Comparison of ENCODE assay signal across 23 mouse cellular contexts in the genomic region with DNA sequence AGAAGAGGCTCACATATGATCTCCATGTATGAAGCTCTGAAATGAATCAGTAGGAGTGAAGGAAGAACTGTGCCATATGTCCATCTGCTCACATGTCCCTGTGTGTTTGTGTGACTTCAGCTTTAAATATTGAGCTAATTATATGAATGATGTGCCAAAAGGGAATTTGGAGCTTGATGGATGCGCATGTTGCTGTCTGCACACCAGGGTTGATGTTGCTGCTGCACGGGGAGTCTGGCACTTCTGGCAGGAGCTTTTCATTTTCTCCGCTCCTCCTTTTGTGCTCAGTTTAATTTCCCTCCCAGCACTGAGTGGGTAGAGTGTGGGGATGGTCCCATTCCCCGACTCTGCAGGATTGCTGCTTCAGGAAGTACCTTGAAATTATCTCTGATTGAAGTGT.
DNase-seq lines count a peak whose midpoint lies in the region; ATAC-seq and TF ChIP-seq lines count a peak whose summit lies in the region.
"Had no signal": no experiment of that assay in that cellular context is flagged by ENCODE, and none has a peak within 500 bp of the region (broad histone marks: within the 10 kb centered on the region; RNA-seq: fewer than 3 reads in every experiment).

No protein-coding gene starts in this region.

- no peak overlapping the region for H3K27ac ChIP-seq in neural tube, embryonic 13.5 days (replicated peaks)
- H3K27ac ChIP-seq in neural tube, embryonic 15.5 days (replicated peaks) = no peak overlapping the region
- H3K27ac ChIP-seq in hindbrain, embryonic 15.5 days (replicated peaks) = no peak overlapping the region
- H3K27ac ChIP-seq in midbrain, postnatal 0 days (ENCODE audit: low read depth, low read length) = no peak overlapping the region
- H3K27ac ChIP-seq in stomach, postnatal 0 days (replicated peaks) = no peak overlapping the region
- H3K27ac ChIP-seq: embryonic facial prominence, embryonic 10.5 days; heart, adult 2 months; intestine, embryonic 15.5 days; liver, embryonic 15.5 days; macrophage; midbrain, embryonic 12.5 days had no signal

- no peaks in the 10 kb centered on the region for H3K36me3 ChIP-seq in neural tube, embryonic 13.5 days
- H3K36me3 ChIP-seq in neural tube, embryonic 15.5 days = no peaks in the 10 kb centered on the region
- H3K36me3 ChIP-seq in hindbrain, embryonic 15.5 days = no peaks in the 10 kb centered on the region
- H3K36me3 ChIP-seq in midbrain, postnatal 0 days (ENCODE audit: insufficient read depth, low read length) = no peaks in the 10 kb centered on the region
- H3K36me3 ChIP-seq in stomach, postnatal 0 days (ENCODE audit: control insufficient read depth, insufficient read depth, low read length) = no peaks in the 10 kb centered on the region
- H3K36me3 ChIP-seq: embryonic facial prominence, embryonic 10.5 days; intestine, embryonic 15.5 days; liver, embryonic 15.5 days; midbrain, embryonic 12.5 days had no signal

- no peak overlapping the region for H3K4me2 ChIP-seq in neural tube, embryonic 13.5 days
- H3K4me2 ChIP-seq in neural tube, embryonic 15.5 days = no peak overlapping the region
- H3K4me2 ChIP-seq in hindbrain, embryonic 15.5 days = no peak overlapping the region
- no peak overlapping the region for H3K4me2 ChIP-seq in midbrain, postnatal 0 days (ENCODE audit: low read depth, low read length, poor library complexity, severe bottlenecking)
- no peak overlapping the region for H3K4me2 ChIP-seq in stomach, postnatal 0 days (replicated peaks; ENCODE audit: low read depth)
- H3K4me2 ChIP-seq: intestine, embryonic 15.5 days; liver, embryonic 15.5 days; midbrain, embryonic 12.5 days had no signal

- no peak overlapping the region for H3K9ac ChIP-seq in neural tube, embryonic 13.5 days
- H3K9ac ChIP-seq in neural tube, embryonic 15.5 days (replicated peaks) = no peak overlapping the region
- H3K9ac ChIP-seq in hindbrain, embryonic 15.5 days = no peak overlapping the region
- no peak overlapping the region for H3K9ac ChIP-seq in midbrain, postnatal 0 days (replicated peaks; ENCODE audit: low read length, poor library complexity, severe bottlenecking)
- no peak overlapping the region for H3K9ac ChIP-seq in stomach, postnatal 0 days (ENCODE audit: low read length)
- H3K9ac ChIP-seq: intestine, embryonic 15.5 days; liver, embryonic 15.5 days; midbrain, embryonic 12.5 days had no signal

- TF ChIP-seq CTCF in midbrain, postnatal 0 days (IDR thresholded peaks at IDR 0.05) = no peak
- TF ChIP-seq CTCF in stomach, postnatal 0 days (IDR thresholded peaks at IDR 0.05; ENCODE audit: low read depth) = no peak

- no peak overlapping the region for H3K4me3 ChIP-seq in neural tube, embryonic 13.5 days
- no peak overlapping the region for H3K4me3 ChIP-seq in neural tube, embryonic 15.5 days (replicated peaks)
- H3K4me3 ChIP-seq in hindbrain, embryonic 15.5 days = no peak overlapping the region
- no peak overlapping the region for H3K4me3 ChIP-seq in midbrain, postnatal 0 days (ENCODE audit: low read depth, low read length)
- H3K4me3 ChIP-seq in stomach, postnatal 0 days (ENCODE audit: low read depth, low read length) = no peak overlapping the region
- H3K4me3 ChIP-seq: embryonic facial prominence, embryonic 10.5 days; heart, adult 2 months; intestine, embryonic 15.5 days; liver, embryonic 15.5 days; midbrain, embryonic 12.5 days had no signal

- peak; percentile 2 to 7 for DNase-seq in cerebellum, postnatal 14 days
- no peak for DNase-seq in cerebellum, postnatal 25 days
- DNase-seq in midbrain, postnatal 0 days (ENCODE audit: low spot score) = peak; percentile 34
- no peak for DNase-seq in stomach, postnatal 0 days (ENCODE audit: low spot score)
- DNase-seq in kidney, postnatal 4 days = no peak
- DNase-seq: adrenal gland, postnatal 14 days; cerebellum, adult 11-12 months; gastrocnemius, postnatal 10 days; heart, adult 2 months; heart, postnatal 36 days; spleen, adult 18-20 months; thymus, postnatal 4 days had no signal

- peak; percentile 36; the same call in 1 of the 2 replicates for ATAC-seq in neural tube, embryonic 13.5 days (ENCODE audit: low read depth)
- no peak for ATAC-seq in neural tube, embryonic 15.5 days (ENCODE audit: low FRiP score)
- peak; percentile 51; the same call in 1 of the 2 replicates for ATAC-seq in hindbrain, embryonic 15.5 days (ENCODE audit: low FRiP score, low read depth)
- no peak for ATAC-seq in midbrain, postnatal 0 days (ENCODE audit: low FRiP score)
- ATAC-seq in stomach, postnatal 0 days (ENCODE audit: low FRiP score, low TSS enrichment) = no peak
- ATAC-seq: activated CD4-positive, CD25-positive, alpha-beta regulatory T cell, adult 4 months; CD4-positive, CD25-positive, alpha-beta regulatory T cell, adult 4 months; intestine, embryonic 15.5 days; Patski had no signal

- no peaks in the 10 kb centered on the region for H3K4me1 ChIP-seq in neural tube, embryonic 13.5 days (replicated peaks)
- H3K4me1 ChIP-seq in neural tube, embryonic 15.5 days = peaks cover 5% of the 10 kb centered on the region
- peaks cover 7% of the 10 kb centered on the region; the same call in 1 of the 2 replicates for H3K4me1 ChIP-seq in hindbrain, embryonic 15.5 days (replicated peaks)
- H3K4me1 ChIP-seq in midbrain, postnatal 0 days (ENCODE audit: insufficient read depth, low read length) = no peaks in the 10 kb centered on the region
- no peaks in the 10 kb centered on the region for H3K4me1 ChIP-seq in stomach, postnatal 0 days (replicated peaks; ENCODE audit: control insufficient read depth, insufficient read depth)
- H3K4me1 ChIP-seq: embryonic facial prominence, embryonic 10.5 days; intestine, embryonic 15.5 days; liver, embryonic 15.5 days; midbrain, embryonic 12.5 days had no signal

- 33% methylated on average over 4 of the region's 4 CpGs for WGBS in neural tube, embryonic 13.5 days
- 25% methylated on average over 4 of the region's 4 CpGs for WGBS in neural tube, embryonic 15.5 days
- 32% methylated on average over 4 of the region's 4 CpGs for WGBS in hindbrain, embryonic 15.5 days
- whole genome bisulfite sequencing in midbrain, postnatal 0 days = 29% methylated on average over 4 of the region's 4 CpGs
- WGBS in stomach, postnatal 0 days = 74% methylated on average over 4 of the region's 4 CpGs

- TF ChIP-seq EP300 in stomach, postnatal 0 days (optimal IDR thresholded peaks at IDR 0.05) = no peak

- H3K9me3 ChIP-seq in neural tube, embryonic 13.5 days = no peaks in the 10 kb centered on the region
- no peaks in the 10 kb centered on the region for H3K9me3 ChIP-seq in neural tube, embryonic 15.5 days (replicated peaks)
- no peaks in the 10 kb centered on the region for H3K9me3 ChIP-seq in hindbrain, embryonic 15.5 days
- no peaks in the 10 kb centered on the region for H3K9me3 ChIP-seq in midbrain, postnatal 0 days (ENCODE audit: low read length)
- H3K9me3 ChIP-seq in stomach, postnatal 0 days (ENCODE audit: control insufficient read depth, low read length) = no peaks in the 10 kb centered on the region
- H3K9me3 ChIP-seq: embryonic facial prominence, embryonic 10.5 days; intestine, embryonic 15.5 days; liver, embryonic 15.5 days; midbrain, embryonic 12.5 days had no signal

- no peaks in the 10 kb centered on the region for H3K27me3 ChIP-seq in neural tube, embryonic 13.5 days
- no peaks in the 10 kb centered on the region for H3K27me3 ChIP-seq in neural tube, embryonic 15.5 days (replicated peaks)
- no peaks in the 10 kb centered on the region for H3K27me3 ChIP-seq in hindbrain, embryonic 15.5 days
- H3K27me3 ChIP-seq in midbrain, postnatal 0 days (ENCODE audit: insufficient read depth, low read length) = no peaks in the 10 kb centered on the region
- H3K27me3 ChIP-seq in stomach, postnatal 0 days (ENCODE audit: control insufficient read depth, insufficient read depth, low read length) = no peaks in the 10 kb centered on the region
- H3K27me3 ChIP-seq: intestine, embryonic 15.5 days; liver, embryonic 15.5 days; midbrain, embryonic 12.5 days; Patski had no signal

Comparison
In these comparisons a context has a peak if more than half of its experiments do, and no peak if none do; other contexts are left out.
1. DNase-seq: peak in cerebellum, postnatal 14 days (2 of 2) and midbrain, postnatal 0 days (single experiment); none in cerebellum, postnatal 25 days (0 of 2), stomach, postnatal 0 days (single experiment) and kidney, postnatal 4 days (0 of 2).
2. ATAC-seq: peak in neural tube, embryonic 13.5 days (single experiment) and hindbrain, embryonic 15.5 days (single experiment); none in neural tube, embryonic 15.5 days (single experiment), midbrain, postnatal 0 days (single experiment) and stomach, postnatal 0 days (single experiment).